Mouse (Mus musculus) ES-E14 (cell line): ENCODE data around the gene Crhr1. TPM values are rescaled to one million over a fixed set of nuclear protein-coding genes. Genes with fewer than 3 reads are reported as not detected.

Source experiments
- DNase-seq: peaks from one replicate; pipeline ENCODE4 v3.0.0-alpha.2; 2013; ENCODE audit warnings: low read depth, low spot score
- H3K27ac ChIP-seq: 2 replicates; pipeline ENCODE4 v1.5.1; 2012; ENCODE audit warnings: low read depth, mild to moderate bottlenecking, low read length, moderate library complexity, mixed read lengths; ENCODE audit not compliant: poor library complexity, insufficient read depth, severe bottlenecking
- H3K36me3 ChIP-seq: 2 replicates; pipeline ENCODE4 v1.6.1; 2012; ENCODE audit warnings: mild to moderate bottlenecking, low read length, moderate library complexity, mixed read lengths; ENCODE audit not compliant: control insufficient read depth, poor library complexity, insufficient read depth, severe bottlenecking
- H3K4me1 ChIP-seq, 2 experiments: fragments of 150-350 bp in 1 of 2; sonication (generic) in 1 of 2; 2 replicates each; pipeline ENCODE4 v1.6.1; 2012; ENCODE audit warnings: low read length in 2 of 2, mild to moderate bottlenecking in 1 of 2, mixed read lengths in 1 of 2; ENCODE audit not compliant: control insufficient read depth in 2 of 2, insufficient read depth in 2 of 2, poor library complexity in 1 of 2
- H3K4me3 ChIP-seq, 2 experiments: fragments of 150-350 bp in 1 of 2; sonication (generic) in 1 of 2; 2 replicates each; pipeline ENCODE4 v1.5.1; 2012; ENCODE audit warnings: low read length in 2 of 2, low read depth in 1 of 2, mild to moderate bottlenecking in 1 of 2, mixed read lengths in 1 of 2; ENCODE audit not compliant: insufficient read depth in 1 of 2, poor library complexity in 1 of 2, severe bottlenecking in 1 of 2
- H3K9ac ChIP-seq: 2 replicates; pipeline ENCODE4 v1.6.1; 2012; ENCODE audit warnings: low read depth, mild to moderate bottlenecking, low read length, mixed read lengths; ENCODE audit not compliant: poor library complexity, insufficient read depth, severe bottlenecking
- H3K9me3 ChIP-seq: fragments of 150-350 bp; sonication (generic); 2 replicates; pipeline ENCODE4 v1.6.1; 2012; ENCODE audit warnings: low read depth, mild to moderate bottlenecking, low read length; ENCODE audit not compliant: control insufficient read depth, insufficient read depth
- CHD2 ChIP-seq: IDR thresholded peaks from 2 replicates; pipeline ENCODE4 v1.6.1; 2014; ENCODE audit warnings: mild to moderate bottlenecking, low read depth, low read length, inconsistent platforms
- HCFC1 ChIP-seq: IDR thresholded peaks from 2 replicates; pipeline ENCODE4 v1.6.1; 2012; ENCODE audit warnings: low read length, inconsistent platforms, borderline replicate concordance; ENCODE audit not compliant: insufficient read depth
- MAFK ChIP-seq: IDR thresholded peaks from 2 replicates; pipeline ENCODE4 v1.6.1; 2014; ENCODE audit warnings: mild to moderate bottlenecking, low read depth, low read length, inconsistent platforms; ENCODE audit not compliant: insufficient read depth
- ZC3H11A ChIP-seq: IDR thresholded peaks from 2 replicates; pipeline ENCODE4 v1.6.1; 2012; ENCODE audit warnings: low read depth, mild to moderate bottlenecking, inconsistent platforms, low read length, borderline replicate concordance
- ZNF384 ChIP-seq: IDR thresholded peaks from 2 replicates; pipeline ENCODE4 v1.6.1; 2012; ENCODE audit warnings: low read depth, low read length, inconsistent platforms
- in situ Hi-C, 2 experiments: fragments of 600-800 bp; cut with MboI; formaldehyde crosslinking; loops; one replicate each; pipeline ENCODE4 v1.15.1; 2025; ENCODE audit warnings: low sequenced_read_pairs in 2 of 2, inconsistent platforms in 1 of 2; ENCODE audit not compliant: unreplicated experiment in 2 of 2
- total RNA-seq: library from RNA; depleted of rRNA; stranded (reverse); fragments of 300-350 nt; gene quantifications from 2 replicates; pipeline ENCODE4 v1.2.3, GENCODE M21; 2012

The Crhr1 gene
- total RNA-seq, 1 experiment: 0.09 TPM

- Histone ChIP-seq H3K36me3 (no peaks in the 10 kb centered on the region), H3K4me1 (0 out of 4 replicates have a peak, but pooled peaks cover 0 to 2% of the 10 kb centered on the region in 2 experiments), H3K9ac (no peak overlapping the region), H3K27ac (no peak overlapping the region), H3K9me3 (no peaks in the 10 kb centered on the region), H3K4me3 (no peak overlapping the region)
- TF ChIP-seq ZNF384: no peak
- no peak for TF ChIP-seq MAFK
- no peak for TF ChIP-seq CHD2
- no peak for TF ChIP-seq HCFC1
- no peak for TF ChIP-seq ZC3H11A
- in situ Hi-C loops: no loop called here
- DNase-seq: no peak
These were observed 3.2 kb upstream of the Crhr1 start for GRCm38 (mm10) chr11:104129466-104129865.

- no peak for TF ChIP-seq MAFK
- no peak for TF ChIP-seq HCFC1
- no peak for TF ChIP-seq CHD2
- TF ChIP-seq ZNF384: no peak
- no peak for TF ChIP-seq ZC3H11A
- no peak for DNase-seq
- H3K4me3 ChIP-seq: no peak overlapping the region
- H3K9ac ChIP-seq: no peak overlapping the region
- H3K36me3 ChIP-seq: no peaks in the 10 kb centered on the region
- H3K4me1 ChIP-seq: 0 out of 4 replicates have a peak, but pooled peaks cover 0 to 2% of the 10 kb centered on the region in 2 experiments
- no peak overlapping the region for H3K27ac ChIP-seq
- no peaks in the 10 kb centered on the region for H3K9me3 ChIP-seq
- in situ Hi-C loops: no loop called here
These were observed 1.7 kb upstream of the Crhr1 start for GRCm38 (mm10) chr11:104130721-104131647.

- DNase-seq: peak; percentile 60
- in situ Hi-C loops: no loop called here
- TF ChIP-seq HCFC1: no peak
- no peak for TF ChIP-seq MAFK
- TF ChIP-seq CHD2: no peak
- no peak for TF ChIP-seq ZNF384
- TF ChIP-seq ZC3H11A: peak; percentile 23; the same call in 1 of the 2 replicates
- Histone ChIP-seq H3K27ac (no peak overlapping the region), H3K36me3 (no peaks in the 10 kb centered on the region), H3K9ac (no peak overlapping the region), H3K4me1 (0 out of 4 replicates have a peak, but pooled peaks cover 0 to 2% of the 10 kb centered on the region in 2 experiments), H3K9me3 (no peaks in the 10 kb centered on the region), H3K4me3 (peak overlapping the region; percentile 68)
These were observed 899 bp upstream of the Crhr1 start for GRCm38 (mm10) chr11:104131756-104132155.

GRCm38 (mm10) chr11:104133442-104133983, 858 bp downstream of the Crhr1 start:
- Histone ChIP-seq H3K4me1 (0 out of 4 replicates have a peak, but pooled peaks cover 0 to 2% of the 10 kb centered on the region in 2 experiments), H3K9ac (no peak overlapping the region), H3K9me3 (no peaks in the 10 kb centered on the region), H3K36me3 (no peaks in the 10 kb centered on the region), H3K27ac (no peak overlapping the region), H3K4me3 (peak overlapping the region; percentile 68; a peak in 3 of 4 replicates)
- TF ChIP-seq MAFK (no peak), CHD2 (no peak), ZC3H11A (no peak), HCFC1 (no peak), ZNF384 (no peak)
- no peak for DNase-seq
- in situ Hi-C loops: no loop called here
